In the genomic region with DNA sequence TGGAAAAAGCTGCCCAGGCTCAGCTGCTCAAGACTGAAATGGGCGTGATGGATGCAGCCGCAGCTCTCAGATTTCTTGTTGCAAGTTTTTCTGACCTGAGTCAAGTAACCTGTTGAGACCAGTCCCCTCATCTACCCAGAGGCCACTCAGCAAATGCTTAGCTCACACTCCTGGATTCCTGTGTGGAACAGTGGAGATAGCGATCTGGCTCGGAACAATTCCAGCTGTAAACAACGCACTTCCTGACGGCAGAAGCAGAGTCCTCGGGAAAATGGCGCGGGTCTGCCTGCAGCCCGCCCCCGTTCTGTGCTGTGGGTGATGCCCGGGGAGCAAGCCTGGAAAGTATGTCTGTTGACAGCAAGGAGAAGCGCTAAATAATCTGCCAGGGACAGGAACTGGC, we compare ENCODE assay signal across 8 mouse cellular contexts.
DNase-seq lines count a peak whose midpoint lies in the region; ATAC-seq lines count a peak whose summit lies in the region.

No protein-coding gene starts in this region.

- no peak overlapping the region for H3K9ac ChIP-seq in midbrain, embryonic 14.5 days (replicated peaks; ENCODE audit: low read length)

- peaks cover 5% of the 10 kb centered on the region for H3K4me1 ChIP-seq in midbrain, embryonic 14.5 days (ENCODE audit: control insufficient read depth, insufficient read depth, low read length)

- 31% methylated on average over 13 of the region's 13 CpGs for WGBS in midbrain, embryonic 14.5 days

- H3K27me3 ChIP-seq in midbrain, embryonic 14.5 days (ENCODE audit: control insufficient read depth, insufficient read depth, low read length), result no peaks in the 10 kb centered on the region

- H3K27ac ChIP-seq in midbrain, embryonic 14.5 days (replicated peaks; ENCODE audit: low read depth, low read length), result no peak overlapping the region

- H3K36me3 ChIP-seq in midbrain, embryonic 14.5 days (ENCODE audit: control insufficient read depth, insufficient read depth, low read length), result no peaks in the 10 kb centered on the region

- H3K9me3 ChIP-seq in midbrain, embryonic 14.5 days (ENCODE audit: control insufficient read depth, low read length), result no peaks in the 10 kb centered on the region

- 0 out of 2 replicates have a peak overlapping the region, but pooled peaks have one; percentile 2 for H3K4me2 ChIP-seq in midbrain, embryonic 14.5 days (ENCODE audit: low read length)

- H3K4me3 ChIP-seq in midbrain, embryonic 14.5 days (replicated peaks; ENCODE audit: low read depth, low read length), result no peak overlapping the region

- no peak for ATAC-seq in midbrain, embryonic 14.5 days (ENCODE audit: low FRiP score, low TSS enrichment)
- ATAC-seq in inflammation-experienced regulatory T-cells, adult 6 months, result no peak

- peak; percentile 42 to 50 for DNase-seq in adrenal gland, adult 18-20 months (ENCODE audit: low spot score in 2 of 2)
- peak; percentile 88 for DNase-seq in fat pad, adult 2 months (ENCODE audit: extremely low read depth, low read depth, low spot score)
- DNase-seq in heart, postnatal 14 days, result peak; percentile 65 to 69
- peak; percentile 65 to 77 for DNase-seq in kidney, postnatal 4 days
- no peak for DNase-seq in midbrain, embryonic 14.5 days
- DNase-seq in right cerebral cortex, postnatal 10 days (ENCODE audit: low spot score in 2 of 2), result no peak
- DNase-seq in thymus, postnatal 10 days (ENCODE audit: low spot score in 2 of 2), result no peak

- intact Hi-C loops in heart, postnatal 14 days (cut with DNase I), result no loop called here

Comparison
In these comparisons a context has a peak if more than half of its experiments do, and no peak if none do; other contexts are left out.
1. DNase-seq: peak in adrenal gland, adult 18-20 months (2 of 2), fat pad, adult 2 months (single experiment), heart, postnatal 14 days (2 of 2) and kidney, postnatal 4 days (2 of 2); none in midbrain, embryonic 14.5 days (single experiment), right cerebral cortex, postnatal 10 days (0 of 2) and thymus, postnatal 10 days (0 of 2).